ENCODE assay signal across 8 mouse cellular contexts in the genomic region with DNA sequence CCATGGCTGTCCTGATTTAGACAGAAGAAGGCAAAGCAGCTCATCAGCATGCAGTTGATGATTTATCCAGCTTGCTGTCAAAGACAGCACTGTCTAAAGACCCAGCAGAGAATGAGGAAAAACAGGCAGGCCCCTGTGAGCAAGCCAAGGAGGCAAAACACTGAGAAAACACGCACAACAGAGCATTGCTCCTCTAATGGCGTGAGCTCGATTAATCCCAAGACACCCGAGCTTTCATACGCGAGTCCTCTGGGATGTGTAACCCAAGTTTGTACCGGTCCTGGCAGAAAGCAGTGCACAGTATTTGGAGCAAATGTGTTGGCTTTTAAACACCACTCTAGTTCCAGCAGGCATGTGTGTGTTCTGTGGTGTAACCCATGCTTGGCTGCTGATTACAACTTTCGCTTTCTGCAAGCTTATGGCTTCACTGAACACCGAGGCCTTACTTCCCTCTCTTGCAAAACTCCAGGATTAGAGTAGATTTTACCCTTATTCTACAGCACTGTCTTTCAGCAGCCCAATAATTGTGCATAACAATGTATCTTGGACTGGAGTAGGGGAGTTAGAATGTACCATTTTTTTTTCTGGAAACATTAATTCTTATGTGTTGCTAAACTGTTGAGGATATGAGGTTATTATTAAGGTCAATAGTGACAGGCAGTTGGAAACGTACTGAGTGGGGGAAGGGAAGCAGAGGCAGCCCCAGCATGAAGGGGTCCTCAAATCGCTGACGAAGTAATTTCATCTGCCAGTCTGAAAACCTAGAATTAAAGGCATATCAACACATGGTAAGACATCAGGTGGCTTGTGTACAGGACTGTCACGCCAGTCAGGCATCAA. TPM values are rescaled to one million over a fixed set of nuclear protein-coding genes. Genes with fewer than 3 reads are reported as not detected.
A peak's percentile ranks its signal among the peaks of the same experiment; 100 is the strongest.
DNase-seq lines count a peak whose midpoint lies in the region; ATAC-seq and TF ChIP-seq lines count a peak whose summit lies in the region.

No protein-coding gene starts in this region.

- peak overlapping the region; percentile 53; the same call in 1 of the 2 replicates for H3K27ac ChIP-seq in limb, embryonic 12.5 days
- no peak overlapping the region for H3K27ac ChIP-seq in limb, embryonic 10.5 days
- peak overlapping the region; percentile 44; the same call in 1 of the 2 replicates for H3K27ac ChIP-seq in midbrain, postnatal 0 days (ENCODE audit: low read depth, low read length)

- TF ChIP-seq CTCF in midbrain, postnatal 0 days (IDR thresholded peaks at IDR 0.05), result no peak

- H3K4me2 ChIP-seq in limb, embryonic 12.5 days, result no peak overlapping the region
- H3K4me2 ChIP-seq in midbrain, postnatal 0 days (ENCODE audit: low read depth, low read length, poor library complexity, severe bottlenecking), result no peak overlapping the region

- 61% methylated on average over 13 of the region's 13 CpGs for WGBS in limb, embryonic 12.5 days
- WGBS in limb, embryonic 10.5 days, result 77% methylated on average over 13 of the region's 13 CpGs
- WGBS in midbrain, postnatal 0 days, result 57% methylated on average over 13 of the region's 13 CpGs

- DNase-seq in limb, embryonic 10.5 days (ENCODE audit: low spot score), result no peak
- DNase-seq in cerebellum, postnatal 10 days, result peak; percentile 32 to 33
- peak; percentile 41 to 47 for DNase-seq in heart, postnatal 10 days
- peak; percentile 30 for DNase-seq in left cerebral cortex, adult 11 months (ENCODE audit: low spot score)
- DNase-seq in midbrain, postnatal 0 days (ENCODE audit: low spot score), result peak; percentile 83
- DNase-seq in natural killer cell, adult 2 months (ENCODE audit: low spot score in 2 of 2), result no peak
- no peak for DNase-seq in yolk sac, embryonic 10.5 days (ENCODE audit: low spot score)

- no peak overlapping the region for H3K4me3 ChIP-seq in limb, embryonic 12.5 days (replicated peaks)
- no peak overlapping the region for H3K4me3 ChIP-seq in limb, embryonic 10.5 days
- no peak overlapping the region for H3K4me3 ChIP-seq in midbrain, postnatal 0 days (ENCODE audit: low read depth, low read length)

- no peak for ATAC-seq in limb, embryonic 12.5 days (ENCODE audit: insufficient number of reproducible peaks, insufficient read depth, low FRiP score, low TSS enrichment, low read depth)
- peak; percentile 81 for ATAC-seq in midbrain, postnatal 0 days (ENCODE audit: low FRiP score)

- H3K9ac ChIP-seq in limb, embryonic 12.5 days (replicated peaks), result no peak overlapping the region
- H3K9ac ChIP-seq in midbrain, postnatal 0 days (replicated peaks; ENCODE audit: low read length, poor library complexity, severe bottlenecking), result no peak overlapping the region

- peaks cover 12% of the 10 kb centered on the region for H3K4me1 ChIP-seq in limb, embryonic 12.5 days (replicated peaks)
- peaks cover 5% of the 10 kb centered on the region; the same call in 1 of the 2 replicates for H3K4me1 ChIP-seq in limb, embryonic 10.5 days
- H3K4me1 ChIP-seq in midbrain, postnatal 0 days (ENCODE audit: insufficient read depth, low read length), result no peaks in the 10 kb centered on the region

- no peaks in the 10 kb centered on the region for H3K36me3 ChIP-seq in limb, embryonic 12.5 days
- H3K36me3 ChIP-seq in limb, embryonic 10.5 days, result no peaks in the 10 kb centered on the region
- H3K36me3 ChIP-seq in midbrain, postnatal 0 days (ENCODE audit: insufficient read depth, low read length), result no peaks in the 10 kb centered on the region

- intact Hi-C loops in heart, postnatal 10 days (cut with DNase I), result loop anchor here (5.0 kb wide), 1 partner anchor 652 kb away; no protein-coding TSS in a partner anchor

- H3K9me3 ChIP-seq in limb, embryonic 12.5 days, result no peaks in the 10 kb centered on the region
- H3K9me3 ChIP-seq in limb, embryonic 10.5 days (replicated peaks), result no peaks in the 10 kb centered on the region
- no peaks in the 10 kb centered on the region for H3K9me3 ChIP-seq in midbrain, postnatal 0 days (ENCODE audit: low read length)

- peaks cover 19% of the 10 kb centered on the region for H3K27me3 ChIP-seq in limb, embryonic 12.5 days
- peaks cover 27% of the 10 kb centered on the region for H3K27me3 ChIP-seq in limb, embryonic 10.5 days (ENCODE audit: low read depth, poor library complexity, severe bottlenecking)
- no peaks in the 10 kb centered on the region for H3K27me3 ChIP-seq in midbrain, postnatal 0 days (ENCODE audit: insufficient read depth, low read length)

RNA-seq across cellular contexts. Expression of a gene that starts 52.0 kb away (rescaled TPM):
- polyA plus RNA-seq in limb, embryonic 12.5 days (2016; fragmentation: Nextera tagmentation; extraction: Ambion mirVana), result 14.4 and 14.6 TPM in 2 replicates
- polyA plus RNA-seq in limb, embryonic 10.5 days (2016; fragmentation: Nextera tagmentation; extraction: Ambion mirVana), result 16.4 and 19.3 TPM in 2 replicates
- 10 to 100 TPM; 11.8 to 13.3 TPM for total RNA-seq in heart, postnatal 10 days (2021)
- total RNA-seq in midbrain, postnatal 0 days (2014; rRNA removed), result 11.5 TPM in 2 replicates
- polyA plus RNA-seq in midbrain, postnatal 0 days (2015; fragmentation: Nextera tagmentation; extraction: Ambion mirVana), result 9.3 and 12.5 TPM in 2 replicates

Comparison
In these comparisons a context has a peak if more than half of its experiments do, and no peak if none do; other contexts are left out.
1. DNase-seq: peak in cerebellum, postnatal 10 days (2 of 2), heart, postnatal 10 days (2 of 2), left cerebral cortex, adult 11 months (single experiment) and midbrain, postnatal 0 days (single experiment); none in limb, embryonic 10.5 days (single experiment), natural killer cell, adult 2 months (0 of 2) and yolk sac, embryonic 10.5 days (single experiment).